Mouse (Mus musculus): ENCODE measurements around the gene Kidins220.

Kidins220 gene

DNA sequence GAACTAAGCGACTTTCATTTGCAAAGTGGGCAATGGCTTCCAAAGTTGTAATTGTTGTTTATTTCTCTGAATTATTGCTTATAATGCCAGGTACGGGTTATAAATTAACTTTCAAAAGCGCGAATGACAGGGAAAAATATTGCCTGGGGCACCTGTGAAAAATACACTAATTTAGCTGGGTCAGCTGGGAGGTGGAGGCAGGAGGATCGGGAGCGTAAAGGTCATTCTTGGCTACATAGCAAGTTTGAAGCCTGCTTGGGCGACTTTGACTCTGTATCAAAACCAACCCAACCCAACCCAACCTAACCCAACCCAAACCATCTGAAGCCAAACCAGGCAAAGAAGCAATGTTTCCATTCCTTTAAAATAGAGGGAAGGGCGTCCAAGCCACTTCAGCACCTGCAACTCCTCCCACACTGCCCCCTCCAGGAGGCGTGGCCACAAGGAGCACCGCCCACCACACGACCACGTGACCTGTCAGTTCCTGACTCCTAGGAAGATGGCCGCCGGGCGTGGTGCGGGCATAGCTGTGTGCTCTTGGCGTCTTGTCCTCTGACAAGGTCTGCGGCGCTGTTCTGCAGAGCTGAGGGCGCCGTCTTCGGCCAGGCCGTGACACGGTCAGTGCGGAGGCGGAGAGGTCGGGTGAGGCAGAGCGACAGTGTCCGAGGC is at the start of gene Kidins220:
Gene Kidins220 (plus strand): TSS at position 480 of the 669 bp plus-strand sequence.
- DNase-seq (ENCODE audit: low spot score in 2 of 2), result peak; percentile 89 to 94

DNA sequence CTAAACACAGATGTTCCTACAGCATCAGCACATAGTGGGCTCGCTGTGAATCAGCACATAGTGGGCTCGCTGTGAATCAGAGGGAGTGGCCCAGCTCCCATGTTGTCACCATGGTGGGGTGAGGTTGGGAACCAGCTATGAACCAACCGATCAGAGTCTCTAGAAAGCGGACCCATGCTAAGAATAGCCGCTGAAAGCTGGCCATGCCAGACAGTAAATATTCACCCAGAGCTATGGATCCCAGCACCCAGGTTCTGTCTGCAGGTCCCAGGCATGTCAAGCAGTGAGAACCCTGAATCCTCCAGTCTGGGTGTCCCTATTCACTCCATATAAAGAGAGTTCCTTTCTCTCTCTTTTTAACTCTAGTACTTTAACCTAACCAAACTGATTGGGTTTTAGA is 49.4 kb upstream of the Kidins220 start:
- DNase-seq (ENCODE audit: low spot score in 2 of 2), result no peak

DNA sequence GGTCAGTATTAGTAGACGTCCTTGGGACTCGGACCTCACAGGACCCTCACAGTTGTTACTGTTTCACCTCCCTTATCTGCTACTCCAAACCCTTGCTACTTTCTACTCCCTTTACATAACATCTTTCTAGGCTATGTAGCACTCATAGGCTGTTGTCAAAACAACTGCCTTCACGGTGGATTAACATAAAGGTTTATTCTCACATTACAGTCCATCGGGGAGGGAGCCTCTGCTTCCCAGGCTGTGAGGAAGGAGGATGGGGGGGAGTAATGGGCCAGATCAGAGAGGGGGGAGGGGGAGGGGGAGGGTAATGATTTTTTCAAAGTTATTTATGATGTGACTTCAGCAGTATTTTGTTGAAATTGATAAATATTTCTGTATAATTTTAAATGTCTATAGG is 49.0 kb upstream of the Kidins220 start:
- no peak for DNase-seq (ENCODE audit: low spot score in 2 of 2)

- DNase-seq (ENCODE audit: low spot score in 2 of 2), result no peak
Observed at GRCm38 (mm10) chr12:24928051-24928748, 46.5 kb upstream of the Kidins220 start.

- no peak for DNase-seq (ENCODE audit: low spot score in 2 of 2)
Observed at GRCm38 (mm10) chr12:24929043-24929442, 45.7 kb upstream of the Kidins220 start.

- DNase-seq (ENCODE audit: low spot score in 2 of 2), result no peak
Observed at GRCm38 (mm10) chr12:24930760-24931159, 44.0 kb upstream of the Kidins220 start.

GRCm38 (mm10) chr12:24932120-24932519 is 42.6 kb upstream of the Kidins220 start:
- DNase-seq (ENCODE audit: low spot score in 2 of 2), result no peak

DNA sequence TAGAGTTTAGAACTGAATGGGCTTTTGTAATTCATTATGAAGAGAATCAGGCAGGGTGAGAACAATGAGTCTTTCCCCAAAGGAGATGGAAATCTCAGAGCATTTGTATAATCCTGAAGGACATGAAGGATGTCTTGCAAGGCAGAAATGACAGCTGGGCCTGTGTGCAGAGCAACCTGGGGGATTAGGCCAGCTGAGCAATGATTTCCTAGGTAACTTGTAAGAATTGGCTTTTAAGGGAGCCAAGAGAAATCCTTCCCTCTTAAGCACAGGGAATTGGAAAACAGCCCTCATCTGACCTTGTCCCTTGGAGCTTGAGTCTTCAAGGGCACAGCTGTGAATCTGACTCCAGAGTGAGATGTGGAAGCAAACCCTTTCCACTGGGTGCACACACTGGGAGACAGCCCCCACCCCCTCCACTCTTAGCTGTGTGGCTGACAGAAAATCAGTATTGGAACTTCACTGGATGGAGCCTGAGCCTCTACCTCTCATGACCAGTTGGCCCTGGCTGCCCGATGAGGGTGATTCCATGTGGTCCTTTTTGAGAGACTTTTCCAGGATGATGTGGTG is 41.4 kb upstream of the Kidins220 start:
- no peak for DNase-seq (ENCODE audit: low spot score in 2 of 2)

DNA sequence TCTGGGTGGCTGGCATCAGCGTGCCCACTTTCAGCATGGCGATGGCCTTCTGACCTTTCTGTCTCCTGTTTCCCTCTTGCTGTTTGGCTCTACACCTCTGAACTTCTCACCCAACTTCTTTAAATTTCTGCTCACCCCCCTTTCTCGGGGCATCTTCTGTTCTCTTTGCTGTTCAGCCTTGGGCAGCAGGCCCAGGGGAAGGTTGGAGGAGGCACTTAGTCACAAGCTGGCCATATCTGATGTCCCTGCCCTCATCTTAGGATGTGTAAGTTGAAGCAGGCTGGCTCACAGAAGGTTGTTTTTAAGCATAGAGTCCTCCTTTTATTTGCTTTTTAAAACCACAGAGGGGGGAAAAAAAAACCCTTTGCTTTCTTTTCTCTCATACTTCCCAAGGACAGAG is 40.7 kb upstream of the Kidins220 start:
- DNase-seq (ENCODE audit: low spot score in 2 of 2), result no peak

- no peak for DNase-seq (ENCODE audit: low spot score in 2 of 2)
Observed at GRCm38 (mm10) chr12:24936281-24936680, 38.4 kb upstream of the Kidins220 start.

DNA sequence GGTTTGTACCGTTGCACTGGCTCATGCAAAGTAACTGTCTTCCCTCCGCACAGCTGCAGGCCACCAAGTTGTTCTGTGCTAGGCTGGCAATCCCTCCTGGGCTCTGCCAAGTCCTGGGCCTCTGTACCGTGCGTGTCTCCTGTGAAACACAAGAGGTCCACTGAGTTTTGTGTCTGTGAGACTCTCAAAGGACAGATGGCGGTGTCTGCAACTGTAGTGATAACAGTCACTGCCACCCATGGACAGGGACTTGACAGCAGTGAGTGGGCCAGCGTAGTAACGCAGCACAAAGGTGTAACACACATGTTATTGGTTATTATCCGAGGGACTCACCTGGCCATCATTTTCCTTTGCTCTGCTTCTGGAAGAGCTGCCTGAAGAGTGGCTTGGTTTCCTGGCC is 35.4 kb upstream of the Kidins220 start:
- no peak for DNase-seq (ENCODE audit: low spot score in 2 of 2)

DNA sequence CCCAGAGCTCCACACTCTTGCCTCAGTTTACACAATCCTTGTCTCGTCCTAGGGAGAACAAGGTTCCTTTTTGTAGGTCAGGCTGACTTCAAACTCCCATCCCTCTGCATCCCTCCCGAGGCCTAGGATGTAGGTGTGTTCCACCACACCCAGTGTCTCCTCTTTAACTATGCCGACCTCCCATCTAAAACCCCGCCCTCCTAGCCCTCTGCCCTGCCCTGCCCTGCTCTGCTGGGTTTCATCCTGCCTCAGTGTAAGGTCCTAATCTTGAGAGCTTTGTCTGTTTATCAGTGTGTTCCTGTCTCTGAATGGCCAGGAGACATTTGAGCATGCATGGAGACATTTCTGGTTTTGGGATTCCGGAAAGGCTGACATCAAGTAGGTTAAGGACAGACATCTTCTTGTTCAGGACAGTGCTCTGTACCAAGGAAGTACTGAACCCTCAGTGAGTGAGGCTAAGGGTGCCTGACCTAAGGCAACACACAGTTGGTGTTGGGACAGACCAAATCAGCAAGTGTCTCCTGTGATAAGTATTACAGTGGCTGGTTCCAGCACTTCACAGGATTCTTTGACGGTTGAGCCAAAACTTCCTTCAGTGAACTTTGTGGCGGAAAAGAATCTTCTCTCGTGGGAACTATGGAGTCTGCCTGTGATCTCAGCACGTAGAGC is 32.0 kb upstream of the Kidins220 start:
- DNase-seq (ENCODE audit: low spot score in 2 of 2), result peak; percentile 11 to 12

DNA sequence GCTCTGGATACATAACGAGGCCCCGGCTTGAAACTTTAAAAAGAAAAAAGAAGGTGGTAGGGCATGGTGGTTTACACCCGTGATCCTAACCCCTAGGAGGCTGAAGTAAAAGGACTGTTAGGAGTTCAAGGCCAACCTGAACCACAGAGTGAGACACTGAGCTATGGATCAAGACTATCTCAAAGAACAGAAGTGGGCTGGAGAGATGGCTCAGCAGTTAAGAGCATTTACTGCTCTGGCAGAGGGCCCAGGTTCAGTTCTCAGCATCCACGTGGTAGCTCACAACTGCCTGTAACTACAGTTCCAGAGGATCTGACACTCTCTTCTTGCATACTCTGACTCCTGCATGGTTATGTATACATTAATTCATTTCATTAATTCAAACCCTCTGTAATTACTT is 31.3 kb upstream of the Kidins220 start:
- no peak for DNase-seq (ENCODE audit: low spot score in 2 of 2)

- no peak for DNase-seq (ENCODE audit: low spot score in 2 of 2)
Observed at GRCm38 (mm10) chr12:24944597-24944996, 30.1 kb upstream of the Kidins220 start.

DNA sequence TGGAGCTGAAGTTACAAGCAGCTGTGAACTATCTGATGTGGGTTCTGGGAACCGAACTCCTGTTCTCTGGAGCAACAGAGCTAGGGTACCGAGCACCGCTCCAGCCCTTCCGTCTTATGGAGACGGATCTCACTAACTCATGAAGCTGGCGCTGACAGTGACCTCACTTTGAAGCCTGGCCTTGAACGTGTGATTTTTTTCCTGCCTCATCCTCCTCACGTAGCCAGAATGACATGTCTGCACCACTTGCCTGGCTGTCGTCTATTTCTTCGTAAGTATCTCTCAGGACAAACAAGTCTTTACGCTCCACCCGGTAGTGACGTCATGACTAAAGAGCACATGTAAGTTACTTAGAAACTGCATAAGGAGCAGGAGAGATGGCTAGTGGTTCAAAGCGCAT is 27.7 kb upstream of the Kidins220 start:
- DNase-seq (ENCODE audit: low spot score in 2 of 2), result no peak

DNA sequence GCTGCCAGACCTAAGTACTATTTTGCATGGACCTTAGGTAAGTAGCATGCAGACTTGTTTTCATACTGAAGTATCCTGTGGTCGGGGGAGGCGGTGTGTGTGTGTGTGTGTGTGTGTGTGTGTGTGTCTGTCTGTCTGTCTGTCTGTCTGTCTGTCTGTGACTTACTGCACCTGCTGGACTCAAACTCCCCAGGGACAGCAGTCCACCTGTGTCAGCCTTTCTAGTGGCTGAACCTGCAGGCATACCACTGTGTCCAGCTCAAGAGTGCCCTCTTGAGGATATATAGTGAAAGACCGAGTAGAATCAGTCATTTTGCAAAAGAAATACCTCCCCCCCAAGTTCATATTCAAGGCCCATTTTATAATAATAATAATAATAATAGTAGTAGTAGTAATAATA is 26.4 kb upstream of the Kidins220 start:
- peak in 1 of 2 experiments; percentile 24 for DNase-seq (ENCODE audit: low spot score in 2 of 2)

DNA sequence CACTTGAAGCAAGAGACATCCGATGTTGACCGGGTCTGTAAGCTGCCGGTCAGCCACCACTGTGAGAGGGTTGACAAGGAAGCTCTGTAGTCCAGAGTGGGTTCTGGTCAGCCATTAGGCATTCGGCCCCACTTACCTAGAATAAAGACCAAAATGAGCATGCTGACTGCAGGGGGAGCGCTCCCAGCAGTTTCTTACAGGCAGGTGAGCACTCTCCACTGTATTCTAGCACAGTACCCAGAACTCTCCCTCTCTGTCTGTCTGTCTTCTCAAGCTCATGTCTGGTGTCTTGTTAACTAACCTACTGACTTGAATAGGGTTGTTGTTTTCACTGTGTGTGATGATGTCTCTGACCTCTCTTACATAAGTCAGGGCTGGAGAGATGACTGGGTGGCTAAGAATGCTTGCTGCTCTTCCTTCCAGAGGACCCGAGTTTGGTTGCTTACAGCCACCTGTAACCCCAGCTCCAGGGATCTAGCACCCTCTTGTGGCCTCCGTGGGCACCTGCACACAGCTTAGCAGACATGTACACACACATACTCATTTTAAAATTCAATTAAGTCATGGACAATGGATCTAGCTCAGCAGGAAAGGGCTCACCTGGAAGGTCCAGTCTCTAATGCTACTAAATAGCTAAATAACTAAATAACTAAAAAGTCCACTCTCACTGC is 24.2 kb upstream of the Kidins220 start:
- DNase-seq (ENCODE audit: low spot score in 2 of 2), result no peak

DNA sequence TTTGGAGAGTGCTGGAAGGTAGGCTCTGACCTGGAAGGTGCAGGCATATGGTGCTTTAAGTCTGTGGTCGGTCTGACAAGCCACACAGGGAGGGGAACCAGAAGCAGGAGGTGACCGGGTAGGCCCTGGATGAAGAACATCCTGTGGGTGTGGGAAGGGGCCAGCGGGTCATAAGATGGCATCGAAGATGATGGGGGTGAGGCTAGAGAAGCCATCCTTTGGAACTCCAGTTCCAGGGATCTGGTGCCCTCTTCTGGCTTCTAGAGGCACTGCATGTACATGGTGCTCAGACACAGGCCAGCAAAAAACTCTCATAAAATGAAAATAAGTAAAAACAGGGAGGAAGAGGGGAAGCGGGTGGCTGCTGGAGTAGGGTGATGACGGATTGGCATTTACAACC is 22.6 kb upstream of the Kidins220 start:
- DNase-seq (ENCODE audit: low spot score in 2 of 2), result peak in 1 of 2 experiments; percentile 10

- no peak for DNase-seq (ENCODE audit: low spot score in 2 of 2)
Observed at GRCm38 (mm10) chr12:24955137-24955536, 19.6 kb upstream of the Kidins220 start.

GRCm38 (mm10) chr12:24958526-24958925 is 16.2 kb upstream of the Kidins220 start:
- DNase-seq (ENCODE audit: low spot score in 2 of 2), result no peak

DNA sequence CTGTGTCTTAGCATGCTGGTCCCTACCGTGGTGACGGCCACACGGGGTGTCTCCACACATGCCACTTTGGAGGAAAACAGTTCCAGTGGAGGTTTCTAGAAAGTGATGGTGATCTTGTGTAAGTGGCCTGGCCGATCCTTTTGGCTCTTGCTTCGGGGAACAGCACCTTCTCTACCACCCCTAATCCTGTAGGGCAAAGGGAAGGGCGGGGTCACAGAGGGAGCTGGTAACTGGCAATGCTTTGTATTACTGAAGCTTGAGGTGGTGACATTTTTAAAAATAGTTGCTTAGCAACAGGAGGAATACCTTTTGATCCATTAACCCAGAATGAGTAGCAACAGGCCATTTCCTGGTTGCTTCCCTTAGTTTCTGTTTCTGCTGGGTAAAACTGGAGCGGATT is 12.9 kb upstream of the Kidins220 start:
- DNase-seq (ENCODE audit: low spot score in 2 of 2), result no peak

DNA sequence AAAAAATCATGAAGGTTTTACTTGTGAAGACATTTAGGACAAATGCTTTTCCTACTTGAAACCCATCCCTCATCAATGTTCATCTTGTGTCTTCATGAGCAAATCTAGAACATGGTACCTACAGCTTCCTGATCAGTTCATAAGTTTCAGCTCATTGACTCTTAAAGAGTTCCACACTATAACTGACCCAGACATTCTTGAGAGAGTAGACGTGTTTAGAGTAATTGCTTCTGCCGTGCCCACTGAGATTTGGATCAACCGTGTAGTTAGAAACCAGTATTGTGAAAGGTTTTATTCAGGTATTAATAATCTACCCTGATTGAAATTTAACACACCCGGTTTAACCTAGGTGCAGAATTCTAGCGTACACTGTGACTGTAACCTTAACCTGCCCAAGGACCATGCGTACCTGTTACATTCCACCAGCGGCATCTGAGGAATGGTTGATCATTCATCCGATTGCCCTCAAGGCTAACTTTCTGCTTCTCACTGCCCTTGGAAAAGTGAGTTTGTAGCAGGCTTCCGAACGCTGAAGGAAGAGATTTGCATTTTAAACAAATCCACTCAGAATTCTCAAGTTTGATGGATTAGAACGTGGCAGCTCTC is 12.3 kb upstream of the Kidins220 start:
- no peak for DNase-seq (ENCODE audit: low spot score in 2 of 2)

Data from spleen, postnatal 36 days (tissue).